Mouse (Mus musculus) stomach, embryonic 14.5 days (tissue): ENCODE results near the gene Trim75. TPM values are rescaled to one million over a fixed set of nuclear protein-coding genes. Genes with fewer than 3 reads are reported as not detected.
"Not testable (repeated sequence)": the region's sequence is repeated elsewhere in the genome, so short reads cannot be mapped to it uniquely, and the experiment has no call there.

Experiments
- ATAC-seq: fragments of 200-750 bp; cut with Nextera tagmentation; 2 replicates; pipeline ENCODE4 v1.8.0; 2017; ENCODE audit warnings: low read depth, moderate TSS enrichment; ENCODE audit not compliant: insufficient number of reproducible peaks, insufficient read depth, low FRiP score
- H3K27ac ChIP-seq: fragments of 300-500 bp; sonication (generic); 2 replicates; pipeline ENCODE4 v1.5.1; 2014; ENCODE audit warnings: mild to moderate bottlenecking, low read length, moderate library complexity, mixed read lengths
- H3K27me3 ChIP-seq: fragments of 300-500 bp; sonication (generic); 2 replicates; pipeline ENCODE4 v1.6.1; 2014; ENCODE audit warnings: low read length, control low read depth, mixed read lengths; ENCODE audit not compliant: control insufficient read depth, insufficient read depth
- H3K36me3 ChIP-seq: fragments of 300-500 bp; sonication (generic); 2 replicates; pipeline ENCODE4 v1.6.1; 2014; ENCODE audit warnings: mild to moderate bottlenecking, control low read depth, low read length, moderate library complexity, mixed read lengths; ENCODE audit not compliant: control insufficient read depth, insufficient read depth
- H3K4me1 ChIP-seq: fragments of 300-500 bp; sonication (generic); 2 replicates; pipeline ENCODE4 v1.6.1; 2014; ENCODE audit warnings: low read length, control low read depth, mixed read lengths; ENCODE audit not compliant: control insufficient read depth, insufficient read depth
- H3K4me2 ChIP-seq: fragments of 300-500 bp; sonication (generic); replicated peaks from 2 replicates; pipeline ENCODE4 v1.6.1; 2014; ENCODE audit warnings: low read depth, low read length, control low read depth
- H3K4me3 ChIP-seq: fragments of 300-500 bp; sonication (generic); 2 replicates; pipeline ENCODE4 v1.5.1; 2014; ENCODE audit warnings: low read depth, low read length, control low read depth
- H3K9ac ChIP-seq: fragments of 300-500 bp; sonication (generic); replicated peaks from 2 replicates; pipeline ENCODE4 v1.6.1; 2014; ENCODE audit warnings: low read depth, mild to moderate bottlenecking, control low read depth, low read length, moderate library complexity, mixed read lengths
- H3K9me3 ChIP-seq: fragments of 300-500 bp; sonication (generic); 2 replicates; pipeline ENCODE4 v1.6.1; 2016; ENCODE audit warnings: low read depth, low read length, control low read depth; ENCODE audit not compliant: control insufficient read depth
- WGBS: fragments of 180-500 bp; shearing (Covaris S2); extraction: QIAGEN DNeasy Blood & Tissue Kit; methylation state at CpG from one replicate; pipeline ENCODE4 v1.1.7; 2014; 5-methylcytosine and 5-hydroxymethylcytosine counted together
- polyA plus RNA-seq: library from polyadenylated mRNA; unstranded; fragments of >200 nt; fragmentation: Nextera tagmentation; extraction: Ambion mirVana; gene quantifications from 2 replicates; pipeline ENCODE4 v1.2.1, GENCODE M21; 2014

The Trim75 gene
- polyA plus RNA-seq, 1 experiment from 2014 or later, result not detected

DNA sequence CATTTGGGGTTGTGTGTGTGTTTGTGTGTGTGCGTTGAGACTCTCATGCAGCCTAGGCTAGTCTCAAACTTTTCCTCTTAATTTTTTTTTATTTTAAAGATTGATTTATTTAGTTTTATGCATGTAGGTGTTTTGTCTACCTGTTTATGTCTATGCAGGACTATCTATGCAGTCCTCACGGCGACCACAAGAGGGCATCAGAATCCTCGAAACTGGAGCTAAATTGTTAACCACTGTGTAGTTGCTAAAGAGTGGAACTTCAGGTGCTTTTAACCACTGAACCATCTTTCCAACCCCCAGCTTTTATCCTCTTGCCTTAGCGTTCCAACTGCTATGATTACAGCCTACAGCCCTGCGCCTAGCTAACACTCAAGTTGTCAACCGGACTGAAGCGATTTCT, 34.9 kb upstream of the Trim75 start:
- Histone ChIP-seq H3K9ac (no peak overlapping the region), H3K27me3 (no peaks in the 10 kb centered on the region), H3K36me3 (no peaks in the 10 kb centered on the region), H3K27ac (no peak overlapping the region), H3K9me3 (no peaks in the 10 kb centered on the region), H3K4me2 (no peak overlapping the region), H3K4me3 (no peak overlapping the region), H3K4me1 (no peaks in the 10 kb centered on the region)
- no peak for ATAC-seq
- 51% methylated on average over 8 of the region's 8 CpGs for WGBS

DNA sequence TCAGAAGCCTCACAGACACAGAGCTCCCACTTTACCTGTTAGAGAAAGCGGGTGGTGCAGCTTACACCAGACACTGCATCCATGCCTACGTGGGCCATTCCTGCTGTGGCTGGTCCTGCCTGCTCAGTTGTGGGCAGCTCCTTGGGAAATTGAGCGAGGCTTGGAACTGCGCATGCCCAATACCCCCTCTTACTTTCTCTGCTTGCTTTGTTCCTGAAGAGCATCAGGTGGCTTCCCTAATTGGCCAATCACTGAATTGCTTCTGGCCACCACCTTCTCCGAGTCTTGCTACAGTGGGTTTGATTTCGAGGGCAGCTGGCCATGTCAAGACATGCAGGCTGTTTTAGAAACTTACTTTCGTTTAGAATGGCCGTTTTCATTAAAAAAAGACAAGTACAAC, 30.8 kb upstream of the Trim75 start, which contains the start of the genes Trim61 and Trim60:
Gene Trim61, minus strand, starts transcription at position 101 of the 400 bp plus-strand sequence.
Gene Trim60, minus strand, starts transcription at position 162 of the 400 bp plus-strand sequence.
- no peaks in the 10 kb centered on the region for H3K27me3 ChIP-seq
- H3K36me3 ChIP-seq, result no peaks in the 10 kb centered on the region
- H3K9me3 ChIP-seq, result no peaks in the 10 kb centered on the region
- WGBS, result 84% methylated on average over 8 of the region's 8 CpGs
- ATAC-seq, result no peak
- H3K4me2 ChIP-seq, result no peak within 1 kb of the TSS
- H3K4me1 ChIP-seq, result no peaks in the 10 kb centered on the region
- no peak within 1 kb of the TSS for H3K27ac ChIP-seq
- no peak within 1 kb of the TSS for H3K4me3 ChIP-seq
- no peak within 1 kb of the TSS for H3K9ac ChIP-seq

DNA sequence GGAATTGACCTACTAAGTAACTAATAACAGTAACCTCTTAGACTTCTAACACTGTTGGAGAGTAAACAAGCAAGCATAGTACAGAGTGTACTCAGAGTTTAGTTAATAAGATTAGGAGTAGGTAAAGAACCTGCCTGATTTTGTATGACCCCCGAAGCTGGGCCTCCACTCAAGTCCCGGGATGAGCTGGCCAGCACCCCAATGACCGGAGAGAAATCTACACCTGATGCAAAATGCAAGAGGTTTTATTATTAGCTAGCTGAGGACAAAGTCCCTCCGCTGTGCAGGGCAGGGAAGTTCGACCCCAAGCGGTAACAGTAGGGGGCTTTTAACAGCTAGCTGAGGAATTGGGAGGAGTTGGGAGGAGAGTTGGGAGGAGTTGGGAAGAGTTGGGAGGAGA, 20.0 kb upstream of the Trim75 start:
- not testable (repeated sequence) for H3K9ac ChIP-seq, H3K27me3 ChIP-seq, ATAC-seq, H3K4me3 ChIP-seq, H3K36me3 ChIP-seq, H3K9me3 ChIP-seq, H3K4me2 ChIP-seq, H3K27ac ChIP-seq, H3K4me1 ChIP-seq
- WGBS, result 76% methylated on average over 6 of the region's 6 CpGs

DNA sequence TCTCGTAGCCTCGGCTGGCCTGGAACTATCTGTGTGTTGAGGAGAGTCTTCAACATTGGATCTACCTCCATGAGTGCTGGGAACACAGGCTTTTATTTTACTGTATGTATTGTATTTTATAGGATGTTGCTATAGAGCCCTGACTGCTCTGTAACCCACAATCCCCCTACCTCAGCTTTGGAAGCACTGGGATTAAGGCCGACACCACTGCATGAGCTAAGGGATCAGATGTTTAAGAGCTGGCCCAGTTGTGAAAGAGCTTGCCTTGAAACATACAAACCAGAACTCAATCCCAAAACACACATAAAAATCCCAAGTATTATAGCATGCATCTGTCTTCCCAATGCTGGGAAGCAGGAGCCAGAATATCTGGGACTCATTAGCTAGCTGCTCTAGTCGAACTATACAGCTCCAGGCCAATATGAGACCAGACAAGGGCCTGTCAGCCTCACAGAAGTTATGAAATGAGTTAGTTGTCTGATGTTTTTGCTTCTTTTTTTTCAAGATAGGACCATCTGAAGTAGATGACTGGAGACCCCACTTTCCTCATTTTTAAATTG, 11.3 kb upstream of the Trim75 start:
- no peaks in the 10 kb centered on the region for H3K9me3 ChIP-seq
- H3K27ac ChIP-seq, result no peak overlapping the region
- H3K4me1 ChIP-seq, result no peaks in the 10 kb centered on the region
- no peaks in the 10 kb centered on the region for H3K36me3 ChIP-seq
- no peaks in the 10 kb centered on the region for H3K27me3 ChIP-seq
- WGBS, result 81% methylated on average over 4 of the region's 4 CpGs
- H3K9ac ChIP-seq, result no peak overlapping the region
- H3K4me2 ChIP-seq, result no peak overlapping the region
- no peak overlapping the region for H3K4me3 ChIP-seq
- ATAC-seq, result no peak

DNA sequence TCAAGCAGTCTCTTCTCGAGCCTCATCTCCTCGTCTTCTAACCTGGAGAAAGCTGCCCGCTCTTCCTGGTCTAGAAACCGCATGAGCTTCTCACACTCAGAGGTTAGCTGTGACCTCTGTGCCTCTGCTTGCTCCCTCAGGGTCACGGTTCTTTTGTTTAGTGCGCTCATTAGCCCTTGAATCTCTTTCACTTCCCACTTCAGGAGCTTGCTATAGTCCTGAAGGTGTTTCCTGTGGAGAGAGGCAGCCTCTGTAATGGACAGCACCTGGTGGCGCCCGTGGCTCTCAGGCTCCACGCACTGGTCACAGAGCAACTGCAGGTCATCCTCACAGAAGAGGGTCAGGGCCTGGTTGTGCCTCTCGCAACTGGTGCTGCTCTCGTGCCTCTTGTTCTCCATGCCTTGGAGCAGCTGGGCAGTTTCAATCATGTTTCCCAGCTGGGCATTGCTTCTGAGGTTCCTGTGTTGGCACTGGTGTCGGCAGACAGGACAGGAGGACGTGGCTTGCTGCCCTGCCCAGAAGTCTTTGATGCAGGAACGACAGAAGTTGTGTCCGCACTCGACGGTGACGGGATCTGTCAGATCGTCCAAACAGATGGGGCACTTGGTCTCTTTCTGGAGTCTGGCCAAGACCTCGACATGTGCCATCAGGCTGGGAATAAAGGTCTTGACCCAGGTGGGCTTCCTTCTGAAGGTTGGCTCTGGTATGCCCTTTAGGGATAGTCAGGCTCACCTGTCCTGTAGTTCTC, 4.3 kb downstream of the Trim75 start:
- WGBS, result 73% methylated on average over 20 of the region's 20 CpGs
- H3K9ac ChIP-seq, result no peak overlapping the region
- H3K4me1 ChIP-seq, result no peaks in the 10 kb centered on the region
- no peaks in the 10 kb centered on the region for H3K9me3 ChIP-seq
- no peak overlapping the region for H3K4me2 ChIP-seq
- ATAC-seq, result 0 out of 2 replicates have a peak, but pooled peaks have one; percentile 14
- H3K4me3 ChIP-seq, result no peak overlapping the region
- H3K27ac ChIP-seq, result no peak overlapping the region
- no peaks in the 10 kb centered on the region for H3K36me3 ChIP-seq
- no peaks in the 10 kb centered on the region for H3K27me3 ChIP-seq

- Histone ChIP-seq H3K27me3 (no peaks in the 10 kb centered on the region), H3K4me3 (no peak overlapping the region), H3K9ac (no peak overlapping the region), H3K9me3 (no peaks in the 10 kb centered on the region), H3K27ac (no peak overlapping the region), H3K36me3 (peaks cover 4% of the 10 kb centered on the region; the same call in 1 of the 2 replicates), H3K4me1 (no peaks in the 10 kb centered on the region), H3K4me2 (no peak overlapping the region)
- no peak for ATAC-seq
Measured at GRCm38 (mm10) chr8:64962836-64963235, 24.8 kb downstream of the Trim75 start.

- WGBS, result 85% methylated on average over 9 of the region's 9 CpGs
- no peak for ATAC-seq
- Histone ChIP-seq H3K4me1 (no peaks in the 10 kb centered on the region), H3K36me3 (no peaks in the 10 kb centered on the region; the same call in 1 of the 2 replicates), H3K9me3 (no peaks in the 10 kb centered on the region), H3K9ac (no peak overlapping the region), H3K4me3 (no peak overlapping the region), H3K4me2 (no peak overlapping the region), H3K27me3 (no peaks in the 10 kb centered on the region), H3K27ac (no peak overlapping the region)
Measured at GRCm38 (mm10) chr8:64959025-64959424, 28.6 kb downstream of the Trim75 start.

DNA sequence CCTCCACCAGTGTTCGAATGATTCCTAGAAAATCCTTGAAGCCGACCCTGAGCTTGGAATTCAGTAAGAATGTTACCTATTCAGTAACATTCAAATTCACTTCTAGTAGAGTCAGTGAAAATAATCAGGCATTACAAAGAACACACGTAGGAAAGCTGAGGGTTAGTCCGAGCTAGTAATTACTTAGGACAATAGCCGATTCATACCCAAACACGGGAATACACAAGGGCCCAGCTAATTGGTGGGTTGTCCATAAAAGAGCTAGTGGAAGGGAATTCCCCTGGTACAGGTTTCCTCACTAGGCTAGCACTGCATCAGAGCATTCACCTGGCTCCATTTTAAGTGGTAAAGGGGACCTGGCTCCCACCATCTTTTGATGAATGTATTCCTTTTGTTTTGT, 35.5 kb downstream of the Trim75 start:
- no peak overlapping the region for H3K4me3 ChIP-seq
- no peak overlapping the region for H3K27ac ChIP-seq
- no peaks in the 10 kb centered on the region for H3K4me1 ChIP-seq
- H3K4me2 ChIP-seq, result no peak overlapping the region
- no peaks in the 10 kb centered on the region for H3K27me3 ChIP-seq
- 90% methylated on average over 6 of the region's 6 CpGs for WGBS
- ATAC-seq, result no peak
- H3K9ac ChIP-seq, result no peak overlapping the region
- H3K36me3 ChIP-seq, result no peaks in the 10 kb centered on the region
- no peaks in the 10 kb centered on the region for H3K9me3 ChIP-seq
